Mouse (Mus musculus) ES-E14 (cell line): ENCODE measurements at regions not wholly inside any gene's neighbourhood (a gene's known extent, or its start where the extent isn't known, plus 50 kb on each side); places are given as distances from the start of the nearest gene placed in this dataset.

Experiments used
- DNase-seq: peaks from one replicate; pipeline ENCODE4 v3.0.0-alpha.2; 2013; ENCODE audit warnings: low read depth, low spot score
- H3K27ac ChIP-seq: 2 replicates; pipeline ENCODE4 v1.5.1; 2012; ENCODE audit warnings: low read depth, mild to moderate bottlenecking, low read length, moderate library complexity, mixed read lengths; ENCODE audit not compliant: poor library complexity, insufficient read depth, severe bottlenecking
- H3K36me3 ChIP-seq: 2 replicates; pipeline ENCODE4 v1.6.1; 2012; ENCODE audit warnings: mild to moderate bottlenecking, low read length, moderate library complexity, mixed read lengths; ENCODE audit not compliant: control insufficient read depth, poor library complexity, insufficient read depth, severe bottlenecking
- H3K4me1 ChIP-seq, 2 experiments: fragments of 150-350 bp in 1 of 2; sonication (generic) in 1 of 2; 2 replicates each; pipeline ENCODE4 v1.6.1; 2012; ENCODE audit warnings: low read length in 2 of 2, mild to moderate bottlenecking in 1 of 2, mixed read lengths in 1 of 2; ENCODE audit not compliant: control insufficient read depth in 2 of 2, insufficient read depth in 2 of 2, poor library complexity in 1 of 2
- H3K4me3 ChIP-seq, 2 experiments: fragments of 150-350 bp in 1 of 2; sonication (generic) in 1 of 2; 2 replicates each; pipeline ENCODE4 v1.5.1; 2012; ENCODE audit warnings: low read length in 2 of 2, low read depth in 1 of 2, mild to moderate bottlenecking in 1 of 2, mixed read lengths in 1 of 2; ENCODE audit not compliant: insufficient read depth in 1 of 2, poor library complexity in 1 of 2, severe bottlenecking in 1 of 2
- H3K9ac ChIP-seq: 2 replicates; pipeline ENCODE4 v1.6.1; 2012; ENCODE audit warnings: low read depth, mild to moderate bottlenecking, low read length, mixed read lengths; ENCODE audit not compliant: poor library complexity, insufficient read depth, severe bottlenecking
- H3K9me3 ChIP-seq: fragments of 150-350 bp; sonication (generic); 2 replicates; pipeline ENCODE4 v1.6.1; 2012; ENCODE audit warnings: low read depth, mild to moderate bottlenecking, low read length; ENCODE audit not compliant: control insufficient read depth, insufficient read depth
- CHD2 ChIP-seq: IDR thresholded peaks from 2 replicates; pipeline ENCODE4 v1.6.1; 2014; ENCODE audit warnings: mild to moderate bottlenecking, low read depth, low read length, inconsistent platforms
- HCFC1 ChIP-seq: IDR thresholded peaks from 2 replicates; pipeline ENCODE4 v1.6.1; 2012; ENCODE audit warnings: low read length, inconsistent platforms, borderline replicate concordance; ENCODE audit not compliant: insufficient read depth
- MAFK ChIP-seq: IDR thresholded peaks from 2 replicates; pipeline ENCODE4 v1.6.1; 2014; ENCODE audit warnings: mild to moderate bottlenecking, low read depth, low read length, inconsistent platforms; ENCODE audit not compliant: insufficient read depth
- ZC3H11A ChIP-seq: IDR thresholded peaks from 2 replicates; pipeline ENCODE4 v1.6.1; 2012; ENCODE audit warnings: low read depth, mild to moderate bottlenecking, inconsistent platforms, low read length, borderline replicate concordance
- ZNF384 ChIP-seq: IDR thresholded peaks from 2 replicates; pipeline ENCODE4 v1.6.1; 2012; ENCODE audit warnings: low read depth, low read length, inconsistent platforms
- in situ Hi-C, 2 experiments: fragments of 600-800 bp; cut with MboI; formaldehyde crosslinking; loops; one replicate each; pipeline ENCODE4 v1.15.1; 2025; ENCODE audit warnings: low sequenced_read_pairs in 2 of 2, inconsistent platforms in 1 of 2; ENCODE audit not compliant: unreplicated experiment in 2 of 2

DNA sequence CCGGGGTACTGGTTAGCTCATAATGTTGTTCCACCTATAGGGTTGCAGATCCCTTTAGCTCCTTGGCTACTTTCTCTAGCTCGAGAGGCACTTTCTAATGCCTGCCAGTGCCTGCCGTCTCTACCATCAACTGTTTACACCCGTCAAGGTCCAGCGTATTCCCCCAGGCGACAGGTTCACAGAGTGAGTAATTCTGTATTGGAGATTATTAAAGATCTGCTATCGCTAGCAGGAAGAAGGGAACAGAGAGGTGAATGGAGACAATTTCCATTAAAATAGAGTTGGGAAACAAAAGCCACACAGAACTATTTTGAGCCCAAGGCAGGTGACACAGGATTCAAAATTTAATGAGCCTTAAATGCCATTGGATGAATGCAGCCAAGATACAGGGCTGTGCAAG is 235.2 kb downstream of the Cbln1 start:
- H3K9me3 ChIP-seq = no peaks in the 10 kb centered on the region
- no peak for DNase-seq
- in situ Hi-C loops = no loop called here
- peaks cover 0 to 3% of the 10 kb centered on the region in 2 experiments; a peak in 1 of 4 replicates for H3K4me1 ChIP-seq
- no peak overlapping the region for H3K9ac ChIP-seq
- TF ChIP-seq ZNF384 (no peak), ZC3H11A (no peak), MAFK (no peak), HCFC1 (no peak), CHD2 (no peak)
- no peak overlapping the region for H3K4me3 ChIP-seq
- H3K27ac ChIP-seq = no peak overlapping the region
- no peaks in the 10 kb centered on the region for H3K36me3 ChIP-seq

DNA sequence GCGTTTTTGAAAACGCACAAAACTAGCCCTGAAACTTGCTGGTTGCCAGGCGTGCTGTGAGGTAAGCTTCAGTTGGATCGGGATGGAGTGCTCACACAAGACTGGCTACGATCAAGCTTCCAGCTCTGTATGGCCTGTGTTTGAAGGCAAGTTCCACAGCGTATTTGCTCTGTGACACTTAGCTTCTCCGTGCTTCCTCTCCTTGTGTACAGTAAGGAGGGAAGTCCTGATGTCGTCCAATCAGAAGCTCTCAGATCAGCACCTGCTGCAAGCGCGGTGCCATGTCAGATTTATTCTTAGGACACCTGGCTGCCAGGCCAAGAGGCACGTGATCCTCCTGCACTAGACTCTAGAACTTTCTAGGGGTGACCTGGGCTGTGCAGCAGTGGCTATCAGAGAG is 236.0 kb downstream of the Cbln1 start:
- in situ Hi-C loops = no loop called here
- DNase-seq = no peak

DNA sequence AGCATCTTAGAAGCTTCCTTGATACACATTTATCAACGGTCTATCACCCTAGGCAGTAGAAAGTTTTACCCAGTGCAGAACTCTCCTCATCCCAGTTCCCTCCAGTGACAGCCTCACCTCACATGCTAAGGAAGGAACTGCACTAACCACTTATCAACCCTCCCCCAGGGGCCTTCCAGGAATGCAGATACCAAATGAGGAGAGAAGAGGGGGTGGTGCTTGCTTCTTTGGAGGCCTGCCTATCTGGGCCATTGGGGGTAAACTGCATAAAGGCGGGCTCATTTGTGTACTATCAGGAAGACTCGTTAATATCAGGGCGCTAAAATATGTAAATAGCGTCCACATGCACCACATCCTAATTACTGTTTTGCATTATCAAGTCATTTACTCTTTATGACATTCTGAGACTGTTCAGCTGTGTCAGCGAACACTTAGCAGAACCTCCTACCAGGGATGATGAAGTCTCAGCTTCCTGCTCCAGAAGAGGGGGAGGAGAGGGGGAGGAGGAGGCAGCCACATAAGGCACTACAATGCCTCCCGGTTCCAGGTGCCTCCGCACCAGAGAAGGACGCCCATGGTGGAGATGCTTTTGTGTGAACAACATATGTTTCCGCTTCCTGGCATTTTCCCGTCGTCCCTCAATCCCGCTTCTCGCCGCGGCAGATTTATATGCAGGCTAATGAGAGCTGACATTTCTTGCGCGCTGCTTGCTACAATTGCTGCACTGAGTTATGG is 236.9 kb downstream of the Cbln1 start:
- in situ Hi-C loops = no loop called here
- H3K36me3 ChIP-seq = no peaks in the 10 kb centered on the region
- H3K27ac ChIP-seq = no peak overlapping the region
- no peak for DNase-seq
- TF ChIP-seq HCFC1 = no peak
- no peak for TF ChIP-seq CHD2
- TF ChIP-seq ZC3H11A = no peak
- no peak for TF ChIP-seq MAFK
- TF ChIP-seq ZNF384 = no peak
- peaks cover 0 to 3% of the 10 kb centered on the region in 2 experiments; a peak in 1 of 4 replicates for H3K4me1 ChIP-seq
- no peak overlapping the region for H3K4me3 ChIP-seq
- no peaks in the 10 kb centered on the region for H3K9me3 ChIP-seq
- H3K9ac ChIP-seq = no peak overlapping the region

More for the DNA sequence above, 236.0 kb downstream of the Cbln1 start:
- Histone ChIP-seq H3K4me3 (no peak overlapping the region), H3K9me3 (no peaks in the 10 kb centered on the region), H3K27ac (no peak overlapping the region), H3K4me1 (peaks cover 0 to 3% of the 10 kb centered on the region in 2 experiments; a peak in 1 of 4 replicates), H3K36me3 (no peaks in the 10 kb centered on the region), H3K9ac (no peak overlapping the region)
- TF ChIP-seq ZNF384 (no peak), HCFC1 (no peak), CHD2 (no peak), ZC3H11A (no peak), MAFK (no peak)

DNA sequence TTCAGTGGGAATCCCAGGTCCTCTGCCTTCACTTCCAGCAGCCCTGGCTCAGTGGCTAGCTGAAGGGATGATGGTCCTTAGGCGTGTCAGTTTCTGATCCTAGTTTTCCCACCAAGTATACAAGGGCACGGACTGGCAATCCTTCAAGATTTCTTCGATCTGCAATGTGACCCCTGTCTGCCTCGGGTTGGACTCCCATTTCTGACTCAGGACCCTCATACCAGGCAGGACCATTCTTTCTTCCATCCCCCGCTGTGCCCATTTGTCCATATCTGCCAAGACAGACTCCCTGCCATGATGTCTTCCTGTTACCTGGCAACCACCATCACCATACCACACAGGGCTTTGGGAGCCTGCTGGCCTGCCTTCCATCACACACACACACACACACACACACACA is 238.1 kb downstream of the Cbln1 start:
- H3K9me3 ChIP-seq = no peaks in the 10 kb centered on the region
- no peak for TF ChIP-seq ZNF384
- TF ChIP-seq HCFC1 = no peak
- no peak for TF ChIP-seq MAFK
- no peak for TF ChIP-seq ZC3H11A
- TF ChIP-seq CHD2 = no peak
- no peak overlapping the region for H3K27ac ChIP-seq
- no peak overlapping the region for H3K9ac ChIP-seq
- no peaks in the 10 kb centered on the region for H3K36me3 ChIP-seq
- DNase-seq = no peak
- H3K4me1 ChIP-seq = peaks cover 0 to 3% of the 10 kb centered on the region in 2 experiments; a peak in 1 of 4 replicates
- in situ Hi-C loops = no loop called here
- no peak overlapping the region for H3K4me3 ChIP-seq
